Mouse (Mus musculus) liver, embryonic 14.5 days (tissue): ENCODE results near the gene Slc13a3. TPM values are rescaled to one million over a fixed set of nuclear protein-coding genes. Genes with fewer than 3 reads are reported as not detected.

Experiments used
- ATAC-seq: fragments of 200-750 bp; cut with Nextera tagmentation; 2 replicates; pipeline ENCODE4 v1.8.0; 2017; ENCODE audit warnings: moderate number of reproducible peaks, mild to moderate bottlenecking, moderate library complexity; ENCODE audit not compliant: insufficient read depth
- DNase-seq, 3 experiments: peaks; one replicate each; pipeline ENCODE4 v3.0.0-alpha.2; 2012 to 2013; ENCODE audit warnings: low read depth in 3 of 3, low spot score in 3 of 3
- H3K27ac ChIP-seq: fragments of 300-500 bp; sonication (generic); 2 replicates; pipeline ENCODE4 v1.5.1; 2014; ENCODE audit warnings: moderate library complexity, mild to moderate bottlenecking, control low read depth, inconsistent platforms
- H3K27me3 ChIP-seq: fragments of 300-500 bp; sonication (generic); 2 replicates; pipeline ENCODE4 v1.6.1; 2014; ENCODE audit warnings: mild to moderate bottlenecking, low read length, moderate library complexity; ENCODE audit not compliant: control insufficient read depth, insufficient read depth
- H3K36me3 ChIP-seq: fragments of 300-500 bp; sonication (generic); replicated peaks from 2 replicates; pipeline ENCODE4 v1.6.1; 2014; ENCODE audit warnings: low read depth; ENCODE audit not compliant: control insufficient read depth, insufficient read depth
- H3K4me1 ChIP-seq, 2 experiments: fragments of 200-500 bp in 1 of 2; fragments of 300-500 bp in 1 of 2; sonication (generic) in 1 of 2; replicated peaks; 2 replicates each; pipeline ENCODE4 v1.6.1; 2012 to 2014; ENCODE audit warnings: antibody characterized with exemption in 1 of 2, inconsistent platforms in 1 of 2, low read length in 1 of 2; ENCODE audit not compliant: control insufficient read depth in 2 of 2, insufficient read depth in 2 of 2
- H3K4me2 ChIP-seq: fragments of 300-500 bp; sonication (generic); 2 replicates; pipeline ENCODE4 v1.6.1; 2014; ENCODE audit warnings: low read depth, mild to moderate bottlenecking, control low read depth, moderate library complexity
- H3K4me3 ChIP-seq, 2 experiments: fragments of 200-500 bp in 1 of 2; fragments of 300-500 bp in 1 of 2; sonication (generic) in 1 of 2; 2 replicates each; pipeline ENCODE4 v1.5.1; 2012 to 2014; ENCODE audit warnings: low read depth in 2 of 2, low read length in 2 of 2, mild to moderate bottlenecking in 2 of 2, control low read depth in 1 of 2, inconsistent platforms in 1 of 2, moderate library complexity in 1 of 2; ENCODE audit not compliant: insufficient read depth in 1 of 2
- H3K9ac ChIP-seq: fragments of 300-500 bp; sonication (generic); replicated peaks from 2 replicates; pipeline ENCODE4 v1.6.1; 2014; ENCODE audit warnings: mild to moderate bottlenecking, control low read depth, moderate library complexity
- H3K9me3 ChIP-seq: fragments of 300-500 bp; sonication (generic); 2 replicates; pipeline ENCODE4 v1.6.1; 2016; ENCODE audit warnings: low read length, mixed read lengths; ENCODE audit not compliant: control insufficient read depth
- CTCF ChIP-seq: IDR thresholded peaks from 2 replicates; pipeline ENCODE4 v1.5.1; 2016; ENCODE audit warnings: antibody characterized with exemption, low read depth, control low read depth
- EP300 ChIP-seq: IDR thresholded peaks from 2 replicates; pipeline ENCODE4 v1.6.1; 2016; ENCODE audit warnings: antibody characterized with exemption, low read depth
- WGBS: fragments of 180-500 bp; shearing (Covaris S2); extraction: QIAGEN DNeasy Blood & Tissue Kit; methylation state at CpG from one replicate; pipeline ENCODE4 v1.1.7; 2014; ENCODE audit not compliant: insufficient replicate concordance; 5-methylcytosine and 5-hydroxymethylcytosine counted together
- polyA plus RNA-seq, 2 experiments: library from polyadenylated mRNA; depleted of rRNA in 1 of 2; stranded (reverse) in 1 of 2; unstranded in 1 of 2; fragments of >200 nt; fragmentation: Nextera tagmentation in 1 of 2; extraction: Ambion mirVana in 1 of 2; gene quantifications; 2 replicates each; pipeline versions ENCODE4 v1.2.1 to v1.2.3; 2012 to 2014

The Slc13a3 gene
- polyA plus RNA-seq, 2 experiments = 3.2 to 7.7 TPM

DNA sequence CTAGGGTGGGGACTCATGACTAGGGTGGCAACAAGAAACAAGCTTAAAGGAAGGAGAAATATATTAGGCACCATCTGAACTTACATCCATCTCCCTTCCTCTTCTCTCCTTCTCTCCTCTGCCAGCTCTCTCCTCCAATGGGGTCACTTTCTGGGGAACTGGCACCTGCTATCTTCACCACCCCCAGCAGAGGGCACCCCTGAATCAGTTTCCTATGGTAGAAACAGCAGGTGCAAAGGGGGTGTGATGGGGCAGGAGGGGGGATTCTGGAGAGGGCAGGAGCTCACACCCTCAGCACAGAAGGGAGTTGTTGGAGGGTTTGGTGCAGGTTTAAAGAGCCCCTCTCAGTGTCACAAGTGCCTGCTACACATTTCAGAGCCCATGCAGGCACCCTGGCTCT lies 23.2 kb upstream of the Slc13a3 start:
- H3K27me3 ChIP-seq = no peaks in the 10 kb centered on the region
- no peak overlapping the region for H3K4me3 ChIP-seq
- H3K36me3 ChIP-seq = no peaks in the 10 kb centered on the region
- no peaks in the 10 kb centered on the region for H3K9me3 ChIP-seq
- peaks cover 0 to 4% of the 10 kb centered on the region in 2 experiments; a peak in 2 of 4 replicates for H3K4me1 ChIP-seq
- H3K27ac ChIP-seq = no peak overlapping the region
- ATAC-seq = no peak
- DNase-seq = no peak
- no peak overlapping the region for H3K9ac ChIP-seq
- no peak overlapping the region for H3K4me2 ChIP-seq
- TF ChIP-seq CTCF (peak; percentile 54), EP300 (no peak)

GRCm38 (mm10) chr2:165494495-165494894 lies 21.5 kb upstream of the Slc13a3 start:
- H3K4me2 ChIP-seq = no peak overlapping the region
- H3K36me3 ChIP-seq = no peaks in the 10 kb centered on the region
- no peak for TF ChIP-seq EP300
- no peak for TF ChIP-seq CTCF
- WGBS = 33% methylated on average over 2 of the region's 2 CpGs
- H3K27ac ChIP-seq = no peak overlapping the region
- H3K4me3 ChIP-seq = no peak overlapping the region
- no peaks in the 10 kb centered on the region for H3K9me3 ChIP-seq
- no peak overlapping the region for H3K9ac ChIP-seq
- no peaks in the 10 kb centered on the region for H3K27me3 ChIP-seq
- H3K4me1 ChIP-seq = peaks cover 0 to 4% of the 10 kb centered on the region in 2 experiments; a peak in 2 of 4 replicates
- ATAC-seq = no peak
- no peak for DNase-seq

DNA sequence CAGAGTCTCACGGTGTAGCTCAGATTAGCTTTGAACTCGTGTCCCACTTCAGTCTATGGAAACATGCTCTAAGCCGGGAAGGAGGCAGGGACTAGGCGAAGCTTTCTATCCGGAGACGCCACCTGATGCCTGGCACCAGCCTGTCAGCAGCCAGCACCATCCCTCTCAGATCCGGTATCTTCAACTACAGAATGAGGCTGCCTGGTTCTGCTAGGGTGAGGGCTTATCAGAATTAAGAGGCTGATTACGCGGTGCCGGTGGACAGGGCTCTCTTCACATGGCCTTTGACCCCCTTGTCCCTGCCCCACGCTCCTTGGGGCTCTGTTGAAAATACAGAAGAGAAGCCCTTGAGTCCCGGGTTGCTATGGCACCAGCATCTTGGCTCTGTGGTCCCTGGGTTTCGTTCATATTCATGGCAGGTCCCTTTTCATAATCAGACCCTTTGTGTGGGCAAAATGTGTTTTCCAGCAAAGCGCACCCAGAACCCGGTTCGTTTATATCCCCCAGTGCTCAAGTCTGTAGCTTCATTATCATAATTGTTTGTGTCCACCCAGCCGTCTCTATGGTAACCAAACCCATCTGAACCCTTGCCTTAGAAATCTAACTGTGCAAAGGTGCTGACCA lies 20.7 kb upstream of the Slc13a3 start:
- Histone ChIP-seq H3K27me3 (no peaks in the 10 kb centered on the region), H3K9ac (peak overlapping the region; percentile 40; the same call in 1 of the 2 replicates), H3K36me3 (no peaks in the 10 kb centered on the region), H3K4me2 (peak overlapping the region; percentile 67), H3K4me3 (peak overlapping the region; percentile 66 to 96), H3K27ac (no peak overlapping the region), H3K4me1 (peaks cover 0 to 4% of the 10 kb centered on the region in 2 experiments; a peak in 2 of 4 replicates), H3K9me3 (no peaks in the 10 kb centered on the region)
- TF ChIP-seq EP300 = no peak
- TF ChIP-seq CTCF = no peak
- DNase-seq = no peak
- WGBS = 28% methylated on average over 17 of the region's 17 CpGs
- ATAC-seq = no peak; the same call in none of the 2 replicates

DNA sequence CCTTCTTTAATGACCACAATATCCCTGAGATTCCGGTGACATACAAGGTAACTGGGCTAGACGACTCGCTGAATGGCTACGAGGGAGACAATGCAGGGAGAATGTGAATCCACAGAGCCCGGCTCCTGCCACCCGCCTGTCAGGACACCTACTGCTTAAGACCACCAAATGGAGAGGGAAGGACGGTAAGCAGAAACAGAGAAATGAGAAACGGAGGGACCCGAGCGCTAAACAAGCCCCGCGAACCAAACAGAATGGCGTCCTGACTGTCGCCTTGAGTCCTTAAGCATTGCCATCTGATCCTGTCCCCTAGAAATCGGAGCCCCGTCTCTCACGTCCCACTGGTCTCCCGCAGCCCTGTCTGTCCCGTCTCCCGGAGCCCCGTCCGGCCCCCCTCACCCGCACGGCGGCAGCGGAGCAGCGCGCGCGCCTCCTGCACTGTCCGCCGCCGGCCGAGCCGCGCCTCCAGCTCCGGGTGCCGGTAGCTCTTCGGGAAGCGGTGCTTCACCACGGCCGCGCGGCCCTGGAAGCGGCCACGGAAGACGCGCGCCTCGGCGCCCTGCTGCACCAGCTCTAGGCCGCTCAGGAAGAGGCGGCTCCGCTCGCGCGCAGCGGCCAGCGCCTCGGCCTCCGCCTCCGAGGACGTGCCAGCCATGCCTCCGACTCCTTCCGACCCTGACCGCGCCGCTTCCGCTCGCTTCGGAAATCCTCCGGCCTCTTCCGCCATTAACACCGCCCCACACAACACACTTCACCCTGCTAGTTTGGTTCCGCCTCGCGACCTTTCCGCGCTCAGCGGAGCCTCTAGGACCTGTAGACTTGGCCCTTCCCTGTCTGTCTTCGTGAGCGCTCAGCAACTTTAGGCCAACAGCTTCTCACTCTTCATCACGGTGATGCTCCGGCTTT lies 19.9 kb upstream of the Slc13a3 start, which contains the start of gene Trp53rka:
Trp53rka (minus strand) TSS at position 677 of the 906 bp plus-strand sequence.
- Histone ChIP-seq H3K4me1 (peaks cover 0 to 4% of the 10 kb centered on the region in 2 experiments; a peak in 2 of 4 replicates), H3K27ac (no peak within 1 kb of the TSS), H3K9me3 (no peaks in the 10 kb centered on the region), H3K4me3 (peak within 1 kb of the TSS; percentile 66 to 96), H3K27me3 (no peaks in the 10 kb centered on the region), H3K9ac (peak within 1 kb of the TSS; percentile 56), H3K4me2 (peak within 1 kb of the TSS; percentile 67), H3K36me3 (no peaks in the 10 kb centered on the region)
- WGBS = under 1% methylated on average over 79 of the region's 84 CpGs
- TF ChIP-seq EP300 = no peak
- no peak for TF ChIP-seq CTCF
- ATAC-seq (peak; percentile 84), DNase-seq (peak; percentile 42 to 47 (median 42))
